ENCODE assay signal across 23 mouse cellular contexts in the genomic region with DNA sequence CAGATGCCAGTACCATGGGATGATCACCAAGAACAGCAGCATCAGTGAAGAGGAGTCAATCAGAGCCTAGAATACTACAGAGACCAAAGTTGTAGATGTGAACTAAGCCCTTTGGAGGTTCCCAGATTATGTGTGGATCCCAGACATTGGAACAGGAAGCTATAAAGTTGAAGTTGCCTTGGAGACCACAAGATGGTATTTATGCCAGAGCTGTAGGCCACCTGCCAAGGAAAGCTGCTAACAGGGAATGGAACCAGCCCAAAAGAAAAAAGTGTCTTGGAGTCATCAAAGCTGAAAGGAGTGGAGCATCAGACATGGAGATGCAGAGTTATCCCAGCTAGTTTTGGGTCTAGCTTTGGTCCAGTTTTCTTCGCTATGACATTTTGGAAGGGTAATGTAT.
A peak's percentile ranks its signal among the peaks of the same experiment; 100 is the strongest.
DNase-seq lines count a peak whose midpoint lies in the region; ATAC-seq and TF ChIP-seq lines count a peak whose summit lies in the region.
"Had no signal": no experiment of that assay in that cellular context is flagged by ENCODE, and none has a peak within 500 bp of the region (broad histone marks: within the 10 kb centered on the region; RNA-seq: fewer than 3 reads in every experiment).

No protein-coding gene starts in this region.

- peak; percentile 32 to 36 for DNase-seq in layer of hippocampus, adult 8-10 months (ENCODE audit: low spot score in 2 of 2)
- DNase-seq in layer of hippocampus, postnatal 36 days = no peak
- DNase-seq in left cerebral cortex, postnatal 36 days (ENCODE audit: low spot score in 2 of 2) = peak; percentile 39 to 40
- peak; percentile 18 for DNase-seq in right cerebral cortex, postnatal 36 days (ENCODE audit: low spot score in 2 of 2)
- no peak for DNase-seq in T-cell, adult 2 months (ENCODE audit: low spot score)
- no peak for DNase-seq in hindbrain, postnatal 0 days (ENCODE audit: low spot score)
- DNase-seq: adrenal gland, postnatal 25 days; cerebellum, adult 2 months; kidney, adult 11 months; kidney, postnatal 10 days; lung, adult 2 months; lung, postnatal 4 days; thymus, adult 18-20 months had no signal

- H3K9ac ChIP-seq in forebrain, embryonic 13.5 days = no peak overlapping the region
- H3K9ac ChIP-seq in forebrain, embryonic 12.5 days = no peak overlapping the region
- H3K9ac ChIP-seq in hindbrain, postnatal 0 days (replicated peaks; ENCODE audit: low read length) = no peak overlapping the region
- H3K9ac ChIP-seq: limb, embryonic 12.5 days; liver, embryonic 12.5 days; neural tube, embryonic 15.5 days had no signal

- H3K27me3 ChIP-seq in forebrain, embryonic 13.5 days = no peaks in the 10 kb centered on the region
- no peaks in the 10 kb centered on the region for H3K27me3 ChIP-seq in forebrain, embryonic 12.5 days
- no peaks in the 10 kb centered on the region for H3K27me3 ChIP-seq in hindbrain, postnatal 0 days (ENCODE audit: insufficient read depth, low read length)
- H3K27me3 ChIP-seq: limb, embryonic 12.5 days; liver, embryonic 12.5 days; neural tube, embryonic 15.5 days had no signal

- no peak overlapping the region for H3K4me2 ChIP-seq in forebrain, embryonic 13.5 days
- H3K4me2 ChIP-seq in forebrain, embryonic 12.5 days = no peak overlapping the region
- no peak overlapping the region for H3K4me2 ChIP-seq in hindbrain, postnatal 0 days (ENCODE audit: low read depth, low read length)
- H3K4me2 ChIP-seq: limb, embryonic 12.5 days; liver, embryonic 12.5 days; neural tube, embryonic 15.5 days had no signal

- H3K4me1 ChIP-seq in forebrain, embryonic 13.5 days = no peaks in the 10 kb centered on the region
- no peaks in the 10 kb centered on the region for H3K4me1 ChIP-seq in forebrain, embryonic 12.5 days
- no peaks in the 10 kb centered on the region for H3K4me1 ChIP-seq in hindbrain, postnatal 0 days (ENCODE audit: insufficient read depth, low read length)
- H3K4me1 ChIP-seq: heart, embryonic 10.5 days; hindbrain, embryonic 10.5 days; limb, embryonic 12.5 days; liver, embryonic 12.5 days; neural tube, embryonic 15.5 days had no signal

- no peaks in the 10 kb centered on the region for H3K36me3 ChIP-seq in forebrain, embryonic 13.5 days (ENCODE audit: poor library complexity, severe bottlenecking)
- no peaks in the 10 kb centered on the region for H3K36me3 ChIP-seq in forebrain, embryonic 12.5 days (replicated peaks)
- no peaks in the 10 kb centered on the region for H3K36me3 ChIP-seq in hindbrain, postnatal 0 days (ENCODE audit: insufficient read depth, low read length)
- H3K36me3 ChIP-seq: G1E; heart, embryonic 10.5 days; hindbrain, embryonic 10.5 days; limb, embryonic 12.5 days; liver, embryonic 12.5 days; neural tube, embryonic 15.5 days had no signal

- no peak overlapping the region for H3K27ac ChIP-seq in forebrain, embryonic 13.5 days
- H3K27ac ChIP-seq in forebrain, embryonic 12.5 days = no peak overlapping the region
- H3K27ac ChIP-seq in hindbrain, postnatal 0 days = no peak overlapping the region
- H3K27ac ChIP-seq: heart, embryonic 10.5 days; hindbrain, embryonic 10.5 days; layer of hippocampus, adult 2 months; limb, embryonic 12.5 days; liver, embryonic 12.5 days; neural tube, embryonic 15.5 days had no signal

- H3K9me3 ChIP-seq in forebrain, embryonic 13.5 days (replicated peaks) = no peaks in the 10 kb centered on the region
- H3K9me3 ChIP-seq in forebrain, embryonic 12.5 days = no peaks in the 10 kb centered on the region
- no peaks in the 10 kb centered on the region for H3K9me3 ChIP-seq in hindbrain, postnatal 0 days (ENCODE audit: low read length)
- H3K9me3 ChIP-seq: G1E; heart, embryonic 10.5 days; hindbrain, embryonic 10.5 days; limb, embryonic 12.5 days; liver, embryonic 12.5 days; neural tube, embryonic 15.5 days had no signal

- no peak overlapping the region for H3K4me3 ChIP-seq in forebrain, embryonic 13.5 days
- H3K4me3 ChIP-seq in forebrain, embryonic 12.5 days (replicated peaks) = no peak overlapping the region
- H3K4me3 ChIP-seq in hindbrain, postnatal 0 days (ENCODE audit: low read length) = no peak overlapping the region
- H3K4me3 ChIP-seq: heart, embryonic 10.5 days; hindbrain, embryonic 10.5 days; layer of hippocampus, adult 2 months; limb, embryonic 12.5 days; liver, embryonic 12.5 days; neural tube, embryonic 15.5 days had no signal

- ATAC-seq in forebrain, embryonic 13.5 days = 0 out of 2 replicates have a peak, but pooled peaks have one; percentile 24
- ATAC-seq in forebrain, embryonic 12.5 days (ENCODE audit: low FRiP score) = no peak
- ATAC-seq in hindbrain, postnatal 0 days = no peak
- ATAC-seq: liver, embryonic 12.5 days; midbrain, embryonic 16.5 days had no signal

- WGBS in forebrain, embryonic 13.5 days = 92% methylated on average over 1 of the region's 1 CpGs
- WGBS in forebrain, embryonic 12.5 days = 95% methylated on average over 1 of the region's 1 CpGs
- 94% methylated on average over 1 of the region's 1 CpGs for WGBS in hindbrain, postnatal 0 days

- intact Hi-C loops in left cerebral cortex, postnatal 36 days (cut with DNase I) = no loop called here

- no peak for TF ChIP-seq CTCF in hindbrain, postnatal 0 days (IDR thresholded peaks at IDR 0.05; ENCODE audit: low read depth)

Comparison
In these comparisons a context has a peak if more than half of its experiments do, and no peak if none do; other contexts are left out.
1. DNase-seq: peak in layer of hippocampus, adult 8-10 months (2 of 2), left cerebral cortex, postnatal 36 days (2 of 2) and right cerebral cortex, postnatal 36 days (2 of 2); none in layer of hippocampus, postnatal 36 days (0 of 2), T-cell, adult 2 months (single experiment) and hindbrain, postnatal 0 days (single experiment).